Mouse (Mus musculus) frontal cortex, postnatal 10 days (tissue): ENCODE results near the gene Gm49359.
A peak's percentile ranks its signal among the peaks of the same experiment; 100 is the strongest.
"Not testable (repeated sequence)": the region's sequence is repeated elsewhere in the genome, so short reads cannot be mapped to it uniquely, and the experiment has no call there.

Experiments used
- DNase-seq, 2 experiments: peaks; one replicate each; pipeline ENCODE4 v3.0.0; 2022; ENCODE audit warnings: low spot score in 2 of 2, mixed read lengths in 1 of 2

Gm49359 gene

DNA sequence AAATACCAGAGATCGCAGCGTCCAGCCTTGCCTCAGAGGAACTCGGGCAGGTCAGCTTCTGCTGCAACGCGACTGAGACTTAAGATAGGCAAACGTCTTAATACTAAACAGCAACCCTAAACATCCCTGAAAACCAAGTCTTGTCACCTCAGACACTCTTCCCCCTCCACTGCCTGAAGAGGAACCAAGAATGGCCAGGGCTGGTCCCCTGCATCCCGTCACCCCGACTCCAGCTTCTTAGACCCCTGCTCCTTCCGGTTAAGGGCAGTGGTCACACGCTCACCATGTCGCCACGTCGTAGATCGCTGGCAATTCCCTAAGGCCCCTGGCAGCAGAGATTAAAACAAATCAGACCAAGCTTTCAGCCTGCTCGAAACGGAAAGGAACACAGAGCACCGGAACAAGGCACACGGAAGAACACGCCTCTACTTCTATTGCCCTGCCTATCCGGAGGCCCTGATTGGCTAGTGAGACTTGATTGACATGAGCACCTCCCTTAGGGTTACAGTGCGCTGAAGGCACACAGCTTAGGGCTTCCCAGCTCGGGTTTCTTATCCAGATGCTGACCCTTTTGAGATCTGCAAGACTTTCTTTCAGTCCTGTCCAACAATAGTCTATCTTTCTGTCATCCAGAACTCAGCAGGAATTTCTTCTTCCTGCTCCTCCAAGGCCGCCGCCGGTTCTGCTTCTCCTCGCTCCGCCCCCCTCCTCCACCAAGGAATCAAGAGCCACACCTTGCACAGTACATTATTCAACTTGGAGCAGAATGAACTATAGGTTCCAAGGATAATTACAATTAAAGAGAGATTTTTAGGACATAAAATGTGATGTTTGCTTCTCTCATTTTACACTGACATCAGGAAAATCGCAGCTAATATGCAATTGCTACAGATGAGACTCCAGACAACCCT, at the start of gene Gm49359:
TSS of gene Gm49359 (minus strand) at position 409 of the 911 bp plus-strand sequence.
- peak; percentile 82 to 87 for DNase-seq

DNA sequence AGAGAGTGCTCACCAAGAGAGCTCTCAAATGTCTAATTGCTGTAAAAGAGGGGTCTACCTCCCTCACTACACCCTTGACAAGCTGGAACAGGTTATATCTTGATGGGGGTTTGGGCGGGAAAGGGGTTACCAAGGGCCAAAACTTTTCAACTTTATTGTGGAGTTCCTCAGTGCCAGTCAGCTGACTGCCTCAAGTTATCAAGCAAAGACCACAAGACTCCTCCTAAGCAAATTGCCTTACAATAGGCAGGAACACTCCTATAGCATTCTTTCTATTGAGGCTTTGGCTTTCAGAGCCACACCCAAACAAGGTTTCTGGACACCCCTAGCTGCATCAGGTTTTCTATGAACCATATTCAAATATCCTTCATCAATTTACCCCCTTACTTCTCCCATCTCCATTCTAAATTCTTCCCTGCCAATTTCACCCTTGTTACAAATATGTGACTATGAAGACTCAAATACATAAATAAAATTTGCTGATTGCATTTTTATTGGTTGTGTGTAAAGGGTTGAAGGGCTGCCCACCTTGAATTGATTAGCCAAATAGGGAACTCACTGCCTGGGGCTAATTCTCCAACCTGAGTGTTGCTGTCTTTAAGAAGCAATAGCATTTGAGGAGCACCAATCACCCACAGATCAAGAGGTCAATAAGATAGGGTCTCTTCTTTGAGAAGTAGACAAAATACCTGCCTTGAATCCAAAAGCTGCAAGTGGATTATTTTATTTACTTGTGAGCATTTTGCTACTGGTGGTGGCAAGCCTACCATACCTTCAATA, 44.2 kb upstream of the Gm49359 start:
- DNase-seq, result not testable (repeated sequence)

DNA sequence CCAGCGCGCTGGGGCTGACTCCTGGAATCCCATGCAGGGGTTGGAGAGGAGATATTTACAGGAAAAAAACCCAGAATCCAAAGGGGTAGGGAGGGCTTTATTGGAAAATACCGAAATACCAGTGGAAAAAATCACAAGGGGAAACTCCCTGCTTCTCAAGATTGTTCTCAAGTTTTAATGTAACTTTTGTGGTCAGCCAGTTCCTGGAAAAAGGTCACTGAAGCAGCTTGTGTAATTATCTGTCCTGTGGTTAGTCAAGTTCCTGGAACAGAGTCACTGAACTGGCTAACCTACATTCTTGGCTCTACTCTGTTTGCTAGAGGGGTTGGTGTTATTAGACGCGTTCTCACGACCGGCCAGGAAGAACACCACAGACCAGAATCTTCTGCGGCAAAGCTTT, 6.0 kb upstream of the Gm49359 start:
- DNase-seq, result not testable (repeated sequence)

DNA sequence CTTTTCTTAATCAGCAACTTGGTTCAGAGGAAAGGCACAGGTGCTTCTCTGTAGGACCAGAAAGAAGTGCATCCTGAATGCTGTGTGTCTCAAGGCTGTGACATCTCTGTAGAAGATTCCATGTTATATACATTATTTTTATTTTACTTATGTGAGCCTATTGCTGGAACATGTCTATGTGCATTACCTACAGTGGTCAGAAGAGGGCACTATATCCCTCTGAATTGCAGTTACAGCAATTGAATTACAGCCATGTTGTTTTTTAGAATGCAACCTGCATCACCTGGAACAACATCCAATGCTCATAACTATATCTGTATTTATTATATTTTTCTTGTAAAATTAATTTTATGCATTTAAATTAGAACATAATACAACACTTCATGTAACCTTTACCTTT, 3.3 kb upstream of the Gm49359 start:
- DNase-seq, result not testable (repeated sequence)
